Mouse (Mus musculus): Measurements from ENCODE around the gene Myt1l.

DNA sequence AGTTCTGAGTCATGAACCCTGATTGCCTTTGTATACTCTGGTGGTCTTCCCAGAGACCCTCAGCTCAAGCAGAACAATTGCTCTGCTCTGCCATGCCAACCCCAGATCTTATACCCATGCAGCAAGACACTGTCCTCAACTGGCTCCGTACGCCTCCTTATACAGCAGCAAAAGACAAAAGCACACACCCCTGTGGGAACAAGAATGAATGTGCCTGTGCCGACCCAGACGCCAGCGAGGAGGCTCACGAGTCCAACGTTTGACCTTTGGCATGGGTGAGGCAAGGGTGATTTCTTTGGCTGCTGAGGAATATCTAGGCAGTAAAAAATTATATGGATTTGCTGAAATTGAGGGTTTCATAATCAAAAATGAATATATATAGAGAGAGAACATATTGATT is 143.8 kb downstream of the Myt1l start:
- TF ChIP-seq POLR2A (IDR thresholded peaks at IDR 0.05; ENCODE audit: borderline replicate concordance, low read depth, low read length), result no peak
- no peak for TF ChIP-seq CTCF (IDR thresholded peaks at IDR 0.05; ENCODE audit: low read depth, low read length)

Measured in bone marrow macrophage, adult 2 months (primary cell).